Mouse (Mus musculus) kidney, embryonic 16.5 days (tissue): ENCODE results near the gene Olfr1293-ps. TPM values are rescaled to one million over a fixed set of nuclear protein-coding genes. Genes with fewer than 3 reads are reported as not detected.

ENCODE experiments used
- ATAC-seq: fragments of 200-750 bp; cut with Nextera tagmentation; 2 replicates; pipeline ENCODE4 v1.8.0; 2017; ENCODE audit warnings: moderate TSS enrichment; ENCODE audit not compliant: low FRiP score, low TSS enrichment
- H3K27ac ChIP-seq: fragments of 300-500 bp; sonication (generic); 2 replicates; pipeline ENCODE4 v1.5.1; 2014; ENCODE audit warnings: low read length
- H3K27me3 ChIP-seq: fragments of 300-500 bp; sonication (generic); 2 replicates; pipeline ENCODE4 v1.6.1; 2014; ENCODE audit warnings: low read length, control low read depth, mixed read lengths; ENCODE audit not compliant: insufficient read depth
- H3K36me3 ChIP-seq: fragments of 300-500 bp; sonication (generic); 2 replicates; pipeline ENCODE4 v1.6.1; 2014; ENCODE audit warnings: low read length, control low read depth, mixed read lengths; ENCODE audit not compliant: insufficient read depth
- H3K4me1 ChIP-seq: fragments of 300-500 bp; sonication (generic); 2 replicates; pipeline ENCODE4 v1.6.1; 2014; ENCODE audit warnings: low read length, control low read depth, mixed read lengths; ENCODE audit not compliant: insufficient read depth
- H3K4me2 ChIP-seq: fragments of 300-500 bp; sonication (generic); replicated peaks from 2 replicates; pipeline ENCODE4 v1.6.1; 2014; ENCODE audit warnings: low read depth, low read length
- H3K4me3 ChIP-seq: fragments of 300-500 bp; sonication (generic); 2 replicates; pipeline ENCODE4 v1.5.1; 2014; ENCODE audit warnings: mild to moderate bottlenecking, low read length
- H3K9ac ChIP-seq: fragments of 300-500 bp; sonication (generic); replicated peaks from 2 replicates; pipeline ENCODE4 v1.6.1; 2014; ENCODE audit warnings: low read length
- H3K9me3 ChIP-seq: fragments of 300-500 bp; sonication (generic); 2 replicates; pipeline ENCODE4 v1.6.1; 2016; ENCODE audit warnings: low read length, control low read depth
- WGBS: fragments of 180-500 bp; shearing (Covaris S2); extraction: QIAGEN DNeasy Blood & Tissue Kit; methylation state at CpG from one replicate; pipeline ENCODE4 v1.1.7; 2014; 5-methylcytosine and 5-hydroxymethylcytosine counted together
- polyA plus RNA-seq: library from polyadenylated mRNA; unstranded; fragments of >200 nt; fragmentation: Nextera tagmentation; extraction: Ambion mirVana; gene quantifications from 2 replicates; pipeline ENCODE4 v1.2.1, GENCODE M21; 2015

Olfr1293-ps gene
- polyA plus RNA-seq, result not detected in 2 replicates

GRCm38 (mm10) chr2:111524903-111525302, at the start of gene Olfr1293-ps:
Olfr1293-ps (plus strand) TSS chr2:111525203.
- no peak for ATAC-seq
- Histone ChIP-seq H3K27me3 (no peaks in the 10 kb centered on the region), H3K4me3 (no peak within 1 kb of the TSS), H3K4me2 (no peak within 1 kb of the TSS), H3K9ac (no peak within 1 kb of the TSS), H3K4me1 (no peaks in the 10 kb centered on the region), H3K27ac (no peak within 1 kb of the TSS), H3K9me3 (peaks cover 3% of the 10 kb centered on the region; the same call in 1 of the 2 replicates), H3K36me3 (no peaks in the 10 kb centered on the region)
- 80% methylated on average over 1 of the region's 1 CpGs for WGBS

GRCm38 (mm10) chr2:111480519-111480918, 44.5 kb upstream of the Olfr1293-ps start, which contains the start of gene Olfr1289:
Olfr1289 (plus strand) TSS chr2:111480819.
- Histone ChIP-seq H3K27ac (no peak within 1 kb of the TSS), H3K27me3 (no peaks in the 10 kb centered on the region), H3K9me3 (no peaks in the 10 kb centered on the region), H3K9ac (no peak within 1 kb of the TSS), H3K4me2 (no peak within 1 kb of the TSS), H3K36me3 (no peaks in the 10 kb centered on the region), H3K4me3 (no peak within 1 kb of the TSS), H3K4me1 (no peaks in the 10 kb centered on the region)
- 73% methylated on average over 1 of the region's 1 CpGs for WGBS
- no peak for ATAC-seq

GRCm38 (mm10) chr2:111493729-111494128, 31.3 kb upstream of the Olfr1293-ps start, which contains the start of gene Olfr1290:
Olfr1290 (minus strand) TSS chr2:111493829.
- 80% methylated on average over 5 of the region's 5 CpGs for WGBS

GRCm38 (mm10) chr2:111496880-111497279, 28.1 kb upstream of the Olfr1293-ps start, which contains the start of gene Olfr1291-ps1:
Olfr1291-ps1 (plus strand) TSS chr2:111497180.
- no peak within 1 kb of the TSS for H3K4me3 ChIP-seq
- 88% methylated on average over 3 of the region's 3 CpGs for WGBS
- H3K27ac ChIP-seq, result no peak within 1 kb of the TSS
- H3K27me3 ChIP-seq, result no peaks in the 10 kb centered on the region
- H3K9ac ChIP-seq, result no peak within 1 kb of the TSS
- H3K36me3 ChIP-seq, result no peaks in the 10 kb centered on the region
- ATAC-seq, result no peak
- H3K4me2 ChIP-seq, result no peak within 1 kb of the TSS
- no peaks in the 10 kb centered on the region for H3K9me3 ChIP-seq
- no peaks in the 10 kb centered on the region for H3K4me1 ChIP-seq

More at GRCm38 (mm10) chr2:111493729-111494128, 31.3 kb upstream of the Olfr1293-ps start, which contains the start of gene Olfr1290:
- H3K36me3 ChIP-seq, result no peaks in the 10 kb centered on the region
- no peak within 1 kb of the TSS for H3K27ac ChIP-seq
- H3K9me3 ChIP-seq, result no peaks in the 10 kb centered on the region
- no peak within 1 kb of the TSS for H3K4me2 ChIP-seq
- no peak within 1 kb of the TSS for H3K4me3 ChIP-seq
- ATAC-seq, result no peak
- no peaks in the 10 kb centered on the region for H3K4me1 ChIP-seq
- H3K27me3 ChIP-seq, result no peaks in the 10 kb centered on the region
- H3K9ac ChIP-seq, result no peak within 1 kb of the TSS

DNA sequence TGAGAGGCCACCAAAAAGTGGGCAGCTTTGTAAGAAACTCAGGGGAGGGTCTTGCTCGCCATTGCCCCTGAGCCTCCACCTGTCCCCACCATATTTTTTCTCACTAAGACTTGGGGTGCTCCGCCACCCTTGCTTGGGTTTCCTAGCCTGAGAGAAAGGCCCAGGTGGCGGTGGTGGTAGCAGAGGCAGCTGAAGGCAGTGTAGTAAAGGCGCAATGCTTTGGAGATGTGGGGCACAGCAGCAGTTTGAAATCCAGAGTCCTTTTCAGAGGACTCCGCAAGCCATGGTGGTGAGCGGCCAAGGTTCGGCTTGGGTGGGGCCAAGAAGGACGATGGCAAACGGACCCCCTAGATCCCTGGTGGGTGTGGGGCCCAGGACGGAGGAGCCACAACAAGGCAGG, 7.6 kb upstream of the Olfr1293-ps start:
- no peak overlapping the region for H3K4me2 ChIP-seq
- no peak overlapping the region for H3K27ac ChIP-seq
- H3K27me3 ChIP-seq, result no peaks in the 10 kb centered on the region
- H3K9ac ChIP-seq, result no peak overlapping the region
- peaks cover 8% of the 10 kb centered on the region for H3K9me3 ChIP-seq
- H3K36me3 ChIP-seq, result no peaks in the 10 kb centered on the region
- H3K4me3 ChIP-seq, result no peak overlapping the region
- ATAC-seq, result no peak
- H3K4me1 ChIP-seq, result no peaks in the 10 kb centered on the region
- 90% methylated on average over 10 of the region's 10 CpGs for WGBS

DNA sequence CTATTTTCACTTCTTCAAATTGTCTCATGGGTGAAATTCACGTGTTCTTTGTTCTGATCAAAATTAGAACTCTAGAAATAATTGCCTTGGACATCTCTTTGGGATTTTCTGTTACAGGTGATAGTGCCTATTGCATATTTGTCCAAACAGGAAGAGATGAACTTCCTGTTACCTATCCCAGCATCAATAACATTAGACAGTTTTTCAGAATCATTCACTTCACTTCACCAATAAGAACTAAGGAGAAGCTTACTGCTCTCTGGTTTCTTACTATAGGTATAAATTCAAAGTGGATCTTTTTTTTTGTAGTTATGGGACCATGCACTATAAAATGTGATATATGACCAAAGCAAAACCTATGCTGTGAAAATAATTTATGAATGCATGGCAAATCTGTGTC, 15.2 kb downstream of the Olfr1293-ps start, which contains the start of gene Olfr1294:
Gene Olfr1294 (minus strand): TSS at position 101 of the 400 bp plus-strand sequence.
- no peak within 1 kb of the TSS for H3K4me2 ChIP-seq
- no peak within 1 kb of the TSS for H3K9ac ChIP-seq
- no peak within 1 kb of the TSS for H3K27ac ChIP-seq
- H3K4me1 ChIP-seq, result no peaks in the 10 kb centered on the region
- H3K4me3 ChIP-seq, result no peak within 1 kb of the TSS
- no peak for ATAC-seq
- no peaks in the 10 kb centered on the region for H3K36me3 ChIP-seq
- 56% methylated on average over 1 of the region's 1 CpGs for whole genome bisulfite sequencing
- H3K27me3 ChIP-seq, result no peaks in the 10 kb centered on the region
- H3K9me3 ChIP-seq, result no peaks in the 10 kb centered on the region

DNA sequence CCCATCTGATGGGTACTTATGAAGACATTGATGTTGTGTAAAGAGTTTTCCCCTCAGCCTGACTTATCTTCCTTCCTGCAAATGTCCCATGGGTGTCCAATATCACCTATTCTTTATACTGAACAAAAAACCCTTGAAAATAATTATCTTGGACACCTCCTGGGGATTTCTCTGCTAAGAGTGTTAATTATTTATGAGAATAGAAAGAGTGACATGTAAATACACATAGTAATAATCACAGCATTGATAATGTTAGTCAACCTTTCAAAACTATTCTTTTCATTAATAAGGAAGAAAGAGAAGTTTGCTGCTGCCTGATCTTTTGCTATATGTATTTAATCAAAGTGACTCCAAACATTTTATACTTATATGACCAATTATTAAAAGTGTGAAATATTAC, 44.6 kb downstream of the Olfr1293-ps start, which contains the start of gene Olfr1295:
Gene Olfr1295 (minus strand): TSS at position 101 of the 400 bp plus-strand sequence.
- Histone ChIP-seq H3K4me3 (no peak within 1 kb of the TSS), H3K9ac (no peak within 1 kb of the TSS), H3K4me2 (no peak within 1 kb of the TSS), H3K27me3 (no peaks in the 10 kb centered on the region), H3K4me1 (no peaks in the 10 kb centered on the region), H3K27ac (no peak within 1 kb of the TSS), H3K9me3 (no peaks in the 10 kb centered on the region), H3K36me3 (no peaks in the 10 kb centered on the region)
- ATAC-seq, result no peak

Other genes starting within 250 kb of the Olfr1293-ps start
- gene Olfr1278, start 235.1 kb upstream of the Olfr1293-ps start, polyA plus RNA-seq, result not detected in 2 replicates
- gene Olfr1279, start 224.6 kb upstream of the Olfr1293-ps start, polyA plus RNA-seq, result not detected in 2 replicates
- not detected in 2 replicates for gene Olfr1280, start 211.2 kb upstream of the Olfr1293-ps start, polyA plus RNA-seq
- gene Olfr1281, start 198.7 kb upstream of the Olfr1293-ps start, polyA plus RNA-seq, result not detected in 2 replicates
- not detected in 2 replicates for gene Olfr1282, start 189.1 kb upstream of the Olfr1293-ps start, polyA plus RNA-seq
- gene Olfr1283, start 158.4 kb upstream of the Olfr1293-ps start, polyA plus RNA-seq, result not detected in 2 replicates
- gene Olfr1284, start 149.7 kb upstream of the Olfr1293-ps start, polyA plus RNA-seq, result not detected in 2 replicates
- not detected in 2 replicates for gene Olfr1286, start 102.1 kb upstream of the Olfr1293-ps start, polyA plus RNA-seq
- gene Olfr1287, start 76.1 kb upstream of the Olfr1293-ps start, polyA plus RNA-seq, result not detected in 2 replicates
- not detected in 2 replicates for gene Olfr1288, start 51.1 kb upstream of the Olfr1293-ps start, polyA plus RNA-seq
- gene Olfr1289, start 44.4 kb upstream of the Olfr1293-ps start, polyA plus RNA-seq, result not detected in 2 replicates
- gene Olfr1290, start 31.4 kb upstream of the Olfr1293-ps start, polyA plus RNA-seq, result not detected in 2 replicates
- gene Olfr1291-ps1, start 28.0 kb upstream of the Olfr1293-ps start, polyA plus RNA-seq, result not detected in 2 replicates
- not detected in 2 replicates for gene Olfr1294, start 15.1 kb downstream of the Olfr1293-ps start, polyA plus RNA-seq
- gene Olfr1295, start 44.5 kb downstream of the Olfr1293-ps start, polyA plus RNA-seq, result not detected in 2 replicates
- not detected in 2 replicates for gene Olfr1297, start 101.3 kb downstream of the Olfr1293-ps start, polyA plus RNA-seq
- gene Olfr1298, start 124.0 kb downstream of the Olfr1293-ps start, polyA plus RNA-seq, result not detected in 2 replicates
- gene Olfr1299, start 136.2 kb downstream of the Olfr1293-ps start, polyA plus RNA-seq, result not detected in 2 replicates
- not detected in 2 replicates for gene Olfr1301, start 225.8 kb downstream of the Olfr1293-ps start, polyA plus RNA-seq